Mouse (Mus musculus): ENCODE data around the gene Mmp14. TPM values are rescaled to one million over a fixed set of nuclear protein-coding genes. Genes with fewer than 3 reads are reported as not detected.

Gene Mmp14
- polyA plus RNA-seq, 1 experiment from 2014 or later: 58.5 TPM

DNA sequence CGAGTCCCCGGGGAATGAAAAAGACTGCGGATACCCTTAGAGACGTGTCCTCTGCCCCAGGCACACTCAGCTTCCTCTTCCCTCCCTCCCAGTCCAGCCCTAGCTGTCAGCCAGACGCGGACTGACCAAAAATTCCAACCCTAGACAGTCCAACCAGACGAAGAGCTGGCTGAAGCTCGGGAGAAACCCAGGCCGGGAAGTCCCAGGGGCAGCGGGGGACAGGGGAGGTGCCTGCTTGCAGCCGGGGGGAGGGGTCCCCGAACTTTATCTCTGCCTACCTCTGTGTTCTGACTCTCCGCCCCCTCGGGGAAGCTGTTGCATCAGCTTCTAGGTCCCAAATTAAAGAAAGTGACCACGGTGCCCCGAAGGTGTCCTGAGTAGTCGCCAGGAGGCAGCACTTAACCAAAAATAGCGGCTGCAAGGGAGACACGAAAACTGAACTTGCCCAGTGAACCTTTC, 13.8 kb upstream of the Mmp14 start, which contains the start of gene Slc7a7:
Slc7a7 (minus strand) TSS at position 158 of the 459 bp plus-strand sequence.
- 10% methylated on average over 19 of the region's 19 CpGs for WGBS
- H3K4me3 ChIP-seq (replicated peaks; ENCODE audit: low read depth, low read length): no peak within 1 kb of the TSS
- H3K4me2 ChIP-seq (ENCODE audit: low read length): no peak within 1 kb of the TSS
- H3K9ac ChIP-seq (replicated peaks; ENCODE audit: low read length): no peak within 1 kb of the TSS
- H3K4me1 ChIP-seq (ENCODE audit: control insufficient read depth, insufficient read depth, low read length): no peaks in the 10 kb centered on the region
- DNase-seq (no peak), ATAC-seq (ENCODE audit: low FRiP score, low TSS enrichment) (no peak)
- no peak within 1 kb of the TSS for H3K27ac ChIP-seq (replicated peaks; ENCODE audit: low read depth, low read length)
- peaks cover 7% of the 10 kb centered on the region; the same call in 1 of the 2 replicates for H3K27me3 ChIP-seq (ENCODE audit: control insufficient read depth, insufficient read depth, low read length)
- no peaks in the 10 kb centered on the region for H3K9me3 ChIP-seq (ENCODE audit: control insufficient read depth, low read length)
- no peaks in the 10 kb centered on the region for H3K36me3 ChIP-seq (ENCODE audit: control insufficient read depth, insufficient read depth, low read length)

GRCm38 (mm10) chr14:54421014-54421413, 10.4 kb upstream of the Mmp14 start:
- Histone ChIP-seq H3K4me3 (replicated peaks; ENCODE audit: low read depth, low read length) (no peak overlapping the region), H3K9ac (replicated peaks; ENCODE audit: low read length) (no peak overlapping the region), H3K36me3 (ENCODE audit: control insufficient read depth, insufficient read depth, low read length) (no peaks in the 10 kb centered on the region), H3K27me3 (ENCODE audit: control insufficient read depth, insufficient read depth, low read length) (no peaks in the 10 kb centered on the region), H3K27ac (replicated peaks; ENCODE audit: low read depth, low read length) (no peak overlapping the region), H3K4me1 (ENCODE audit: control insufficient read depth, insufficient read depth, low read length) (peaks cover 4% of the 10 kb centered on the region; the same call in 1 of the 2 replicates), H3K9me3 (ENCODE audit: control insufficient read depth, low read length) (no peaks in the 10 kb centered on the region), H3K4me2 (ENCODE audit: low read length) (no peak overlapping the region)
- no peak for ATAC-seq (ENCODE audit: low FRiP score, low TSS enrichment)
- 96% methylated on average over 2 of the region's 2 CpGs for WGBS
- no peak for DNase-seq

GRCm38 (mm10) chr14:54423406-54423805, 8.0 kb upstream of the Mmp14 start:
- no peak overlapping the region for H3K9ac ChIP-seq (replicated peaks; ENCODE audit: low read length)
- peaks cover 12% of the 10 kb centered on the region for H3K4me1 ChIP-seq (ENCODE audit: control insufficient read depth, insufficient read depth, low read length)
- no peak overlapping the region for H3K27ac ChIP-seq (replicated peaks; ENCODE audit: low read depth, low read length)
- no peak for DNase-seq
- 60% methylated on average over 5 of the region's 5 CpGs for WGBS
- ATAC-seq (ENCODE audit: low FRiP score, low TSS enrichment): no peak
- no peaks in the 10 kb centered on the region for H3K36me3 ChIP-seq (ENCODE audit: control insufficient read depth, insufficient read depth, low read length)
- H3K4me3 ChIP-seq (replicated peaks; ENCODE audit: low read depth, low read length): no peak overlapping the region
- H3K27me3 ChIP-seq (ENCODE audit: control insufficient read depth, insufficient read depth, low read length): no peaks in the 10 kb centered on the region
- H3K4me2 ChIP-seq (ENCODE audit: low read length): no peak overlapping the region
- no peaks in the 10 kb centered on the region for H3K9me3 ChIP-seq (ENCODE audit: control insufficient read depth, low read length)

GRCm38 (mm10) chr14:54424634-54425033, 6.8 kb upstream of the Mmp14 start:
- Histone ChIP-seq H3K4me3 (replicated peaks; ENCODE audit: low read depth, low read length) (no peak overlapping the region), H3K9ac (replicated peaks; ENCODE audit: low read length) (no peak overlapping the region), H3K36me3 (ENCODE audit: control insufficient read depth, insufficient read depth, low read length) (peaks cover 5% of the 10 kb centered on the region; the same call in 1 of the 2 replicates), H3K27ac (replicated peaks; ENCODE audit: low read depth, low read length) (no peak overlapping the region), H3K9me3 (ENCODE audit: control insufficient read depth, low read length) (no peaks in the 10 kb centered on the region), H3K4me2 (ENCODE audit: low read length) (no peak overlapping the region), H3K27me3 (ENCODE audit: control insufficient read depth, insufficient read depth, low read length) (no peaks in the 10 kb centered on the region), H3K4me1 (ENCODE audit: control insufficient read depth, insufficient read depth, low read length) (peaks cover 17% of the 10 kb centered on the region)
- 91% methylated on average over 1 of the region's 1 CpGs for WGBS
- DNase-seq: no peak
- no peak for ATAC-seq (ENCODE audit: low FRiP score, low TSS enrichment)

DNA sequence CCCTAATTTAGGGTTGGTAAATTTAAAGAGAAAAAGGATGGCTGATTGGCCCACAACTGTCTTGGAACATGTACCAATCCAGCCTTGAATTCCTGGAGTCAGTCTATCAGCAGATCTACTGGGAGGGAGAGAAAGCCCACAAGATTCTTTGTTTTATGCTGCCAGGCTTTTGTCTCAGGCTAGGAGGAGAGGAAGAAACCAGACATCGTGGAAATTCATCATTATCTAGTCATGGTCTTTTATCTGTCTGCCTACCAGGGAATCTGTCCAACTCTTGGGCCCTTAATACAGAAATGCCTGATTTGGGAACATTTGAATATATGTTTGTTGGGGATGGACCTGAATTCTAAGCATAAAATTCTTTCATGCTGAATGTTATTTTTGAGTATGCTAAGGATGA, 5.9 kb upstream of the Mmp14 start:
- no peaks in the 10 kb centered on the region for H3K27me3 ChIP-seq (ENCODE audit: control insufficient read depth, insufficient read depth, low read length)
- H3K36me3 ChIP-seq (ENCODE audit: control insufficient read depth, insufficient read depth, low read length): peaks cover 6% of the 10 kb centered on the region; the same call in 1 of the 2 replicates
- ATAC-seq (ENCODE audit: low FRiP score, low TSS enrichment) (no peak), DNase-seq (no peak)
- 0 out of 2 replicates have a peak overlapping the region, but pooled peaks have one; percentile 91 for H3K4me3 ChIP-seq (replicated peaks; ENCODE audit: low read depth, low read length)
- H3K4me2 ChIP-seq (ENCODE audit: low read length): peak overlapping the region; percentile 66
- 96% methylated on average over 1 of the region's 1 CpGs for WGBS
- H3K9ac ChIP-seq (replicated peaks; ENCODE audit: low read length): no peak overlapping the region
- no peaks in the 10 kb centered on the region for H3K9me3 ChIP-seq (ENCODE audit: control insufficient read depth, low read length)
- H3K4me1 ChIP-seq (ENCODE audit: control insufficient read depth, insufficient read depth, low read length): peaks cover 19% of the 10 kb centered on the region
- no peak overlapping the region for H3K27ac ChIP-seq (replicated peaks; ENCODE audit: low read depth, low read length)

DNA sequence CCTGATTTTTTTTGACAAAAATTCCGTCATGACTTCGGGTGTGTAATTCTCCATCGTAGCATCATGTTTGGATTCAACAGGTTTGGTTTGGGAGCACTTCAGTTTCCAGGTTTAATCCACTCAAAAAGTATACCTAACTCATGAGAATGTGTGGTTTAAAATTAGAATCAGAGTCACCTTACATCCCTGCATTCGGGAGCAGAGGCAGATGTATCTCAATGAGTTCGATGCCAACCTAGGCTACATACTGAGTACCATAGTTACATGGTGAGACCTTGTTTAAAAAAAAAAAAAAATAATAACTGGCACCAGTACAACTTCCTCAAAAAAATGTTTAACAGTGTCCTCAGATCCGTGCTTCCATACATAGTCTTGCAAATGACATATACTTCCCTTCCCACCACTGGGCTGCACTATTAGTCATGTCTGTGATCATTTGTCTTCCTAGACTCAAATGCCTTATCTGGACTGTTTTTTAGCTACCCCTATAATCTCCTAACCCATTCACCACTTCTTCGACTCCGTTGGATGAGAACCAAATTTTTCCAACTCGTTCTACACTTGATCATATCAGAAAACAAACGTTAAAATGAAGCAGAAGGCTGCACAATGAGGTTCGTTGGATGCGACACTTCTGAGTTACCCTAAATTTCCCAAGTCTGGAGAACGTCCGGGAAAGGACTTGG, 5.3 kb upstream of the Mmp14 start:
- H3K27me3 ChIP-seq (ENCODE audit: control insufficient read depth, insufficient read depth, low read length): no peaks in the 10 kb centered on the region
- H3K4me1 ChIP-seq (ENCODE audit: control insufficient read depth, insufficient read depth, low read length): peaks cover 19% of the 10 kb centered on the region
- H3K4me3 ChIP-seq (replicated peaks; ENCODE audit: low read depth, low read length): peak overlapping the region; percentile 91
- H3K9ac ChIP-seq (replicated peaks; ENCODE audit: low read length): peak overlapping the region; percentile 82
- H3K27ac ChIP-seq (replicated peaks; ENCODE audit: low read depth, low read length): peak overlapping the region; percentile 93
- WGBS: 32% methylated on average over 14 of the region's 14 CpGs
- no peak for DNase-seq
- H3K36me3 ChIP-seq (ENCODE audit: control insufficient read depth, insufficient read depth, low read length): peaks cover 6% of the 10 kb centered on the region; the same call in 1 of the 2 replicates
- ATAC-seq (ENCODE audit: low FRiP score, low TSS enrichment): no peak
- H3K4me2 ChIP-seq (ENCODE audit: low read length): peak overlapping the region; percentile 66
- no peaks in the 10 kb centered on the region for H3K9me3 ChIP-seq (ENCODE audit: control insufficient read depth, low read length)

DNA sequence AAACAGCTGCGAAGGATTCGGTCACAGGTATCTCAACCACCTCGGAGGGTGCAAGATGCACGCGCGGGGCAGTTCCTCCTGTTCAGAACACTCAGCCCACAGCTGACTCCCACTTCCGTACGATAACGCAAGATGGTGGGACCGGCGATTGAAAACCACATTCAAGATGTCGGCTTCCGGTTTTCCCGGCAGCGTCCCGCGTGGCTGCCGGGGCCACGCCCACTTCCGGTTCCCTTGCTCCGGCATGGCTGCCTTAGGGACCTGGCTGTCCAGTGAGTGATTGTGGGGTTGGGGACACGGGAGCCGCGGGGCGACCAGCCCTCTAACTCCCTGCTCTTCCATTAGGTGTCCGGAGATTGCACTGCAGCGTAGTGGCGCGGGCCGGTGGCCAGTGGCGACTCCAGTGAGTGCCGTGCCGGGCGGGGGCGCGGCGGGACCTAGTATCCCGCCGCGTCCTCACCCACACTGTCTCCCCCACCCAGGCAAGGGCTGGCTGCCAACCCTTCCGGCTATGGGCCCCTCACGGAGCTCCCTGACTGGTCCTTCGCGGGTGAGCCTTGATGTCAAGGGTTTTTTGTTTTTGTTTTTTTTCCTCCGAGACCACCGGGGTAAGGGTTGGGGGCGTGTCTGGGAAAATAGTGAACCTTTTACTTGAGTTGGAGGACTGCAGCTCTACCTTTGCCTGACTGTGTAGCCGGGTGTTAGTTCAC, 4.6 kb upstream of the Mmp14 start, which contains the start of gene Mrpl52:
Mrpl52 (plus strand) TSS at position 221 of the 710 bp plus-strand sequence.
- H3K4me2 ChIP-seq (ENCODE audit: low read length): peak within 1 kb of the TSS; percentile 66
- peak within 1 kb of the TSS; percentile 91 for H3K4me3 ChIP-seq (replicated peaks; ENCODE audit: low read depth, low read length)
- H3K4me1 ChIP-seq (ENCODE audit: control insufficient read depth, insufficient read depth, low read length): peaks cover 20% of the 10 kb centered on the region
- H3K9ac ChIP-seq (replicated peaks; ENCODE audit: low read length): peak within 1 kb of the TSS; percentile 82
- peak within 1 kb of the TSS; percentile 93 for H3K27ac ChIP-seq (replicated peaks; ENCODE audit: low read depth, low read length)
- ATAC-seq (ENCODE audit: low FRiP score, low TSS enrichment) (peak; percentile 83), DNase-seq (peak; percentile 97)
- no peaks in the 10 kb centered on the region for H3K9me3 ChIP-seq (ENCODE audit: control insufficient read depth, low read length)
- peaks cover 6% of the 10 kb centered on the region; the same call in 1 of the 2 replicates for H3K36me3 ChIP-seq (ENCODE audit: control insufficient read depth, insufficient read depth, low read length)
- under 1% methylated on average over 48 of the region's 48 CpGs for WGBS
- H3K27me3 ChIP-seq (ENCODE audit: control insufficient read depth, insufficient read depth, low read length): no peaks in the 10 kb centered on the region

GRCm38 (mm10) chr14:54427696-54428095, 3.7 kb upstream of the Mmp14 start:
- no peak overlapping the region for H3K9ac ChIP-seq (replicated peaks; ENCODE audit: low read length)
- H3K4me2 ChIP-seq (ENCODE audit: low read length): peak overlapping the region; percentile 66
- no peaks in the 10 kb centered on the region for H3K27me3 ChIP-seq (ENCODE audit: control insufficient read depth, insufficient read depth, low read length)
- H3K4me1 ChIP-seq (ENCODE audit: control insufficient read depth, insufficient read depth, low read length): peaks cover 21% of the 10 kb centered on the region
- ATAC-seq (ENCODE audit: low FRiP score, low TSS enrichment) (no peak), DNase-seq (no peak)
- no peak overlapping the region for H3K27ac ChIP-seq (replicated peaks; ENCODE audit: low read depth, low read length)
- H3K4me3 ChIP-seq (replicated peaks; ENCODE audit: low read depth, low read length): peak overlapping the region; percentile 91
- WGBS: 92% methylated on average over 7 of the region's 7 CpGs
- H3K9me3 ChIP-seq (ENCODE audit: control insufficient read depth, low read length): no peaks in the 10 kb centered on the region
- H3K36me3 ChIP-seq (ENCODE audit: control insufficient read depth, insufficient read depth, low read length): peaks cover 6% of the 10 kb centered on the region; the same call in 1 of the 2 replicates
